Mouse (Mus musculus) kidney, postnatal 0 days (tissue): Measurements from ENCODE around the gene Agpat3. TPM values are rescaled to one million over a fixed set of nuclear protein-coding genes. Genes with fewer than 3 reads are reported as not detected.
"Not testable (repeated sequence)": the region's sequence is repeated elsewhere in the genome, so short reads cannot be mapped to it uniquely, and the experiment has no call there.

ENCODE experiments used
- ATAC-seq: fragments of 200-750 bp; cut with Nextera tagmentation; replicated peaks from 2 replicates; pipeline ENCODE4 v1.8.0; 2017; ENCODE audit warnings: low read depth, moderate number of reproducible peaks, moderate TSS enrichment, moderate library complexity; ENCODE audit not compliant: low FRiP score
- DNase-seq: peaks from one replicate; pipeline ENCODE4 v3.0.0-alpha.2; 2016; ENCODE audit warnings: low spot score
- H3K27ac ChIP-seq: fragments of 300-500 bp; sonication (generic); 2 replicates; pipeline ENCODE4 v1.5.1; 2014; ENCODE audit warnings: mild to moderate bottlenecking
- H3K27me3 ChIP-seq: fragments of 300-500 bp; sonication (generic); 2 replicates; pipeline ENCODE4 v1.6.1; 2014; ENCODE audit warnings: low read length, mixed read lengths; ENCODE audit not compliant: insufficient read depth
- H3K36me3 ChIP-seq: fragments of 300-500 bp; sonication (generic); 2 replicates; pipeline ENCODE4 v1.6.1; 2014; ENCODE audit warnings: low read length, mixed read lengths; ENCODE audit not compliant: insufficient read depth
- H3K4me1 ChIP-seq: fragments of 300-500 bp; sonication (generic); replicated peaks from 2 replicates; pipeline ENCODE4 v1.6.1; 2014; ENCODE audit warnings: antibody characterized with exemption, low read length, mixed read lengths; ENCODE audit not compliant: insufficient read depth
- H3K4me2 ChIP-seq: fragments of 300-500 bp; sonication (generic); 2 replicates; pipeline ENCODE4 v1.6.1; 2014; ENCODE audit warnings: mild to moderate bottlenecking, low read length, moderate library complexity, mixed read lengths
- H3K4me3 ChIP-seq: fragments of 300-500 bp; sonication (generic); replicated peaks from 2 replicates; pipeline ENCODE4 v1.5.1; 2014; ENCODE audit warnings: low read depth, low read length
- H3K9ac ChIP-seq: fragments of 300-500 bp; sonication (generic); 2 replicates; pipeline ENCODE4 v1.6.1; 2014; ENCODE audit warnings: low read depth, low read length
- H3K9me3 ChIP-seq: fragments of 300-500 bp; sonication (generic); replicated peaks from 2 replicates; pipeline ENCODE4 v1.6.1; 2016; ENCODE audit warnings: low read length, inconsistent platforms, mixed read lengths
- CTCF ChIP-seq: IDR thresholded peaks from 2 replicates; pipeline ENCODE4 v1.5.1; 2016; ENCODE audit warnings: antibody characterized with exemption, low read depth, mild to moderate bottlenecking, moderate library complexity
- WGBS: fragments of 180-500 bp; shearing (Covaris S2); extraction: QIAGEN DNeasy Blood & Tissue Kit; methylation state at CpG from one replicate; pipeline ENCODE4 v1.1.7; 2014; 5-methylcytosine and 5-hydroxymethylcytosine counted together
- polyA plus RNA-seq: library from polyadenylated mRNA; unstranded; fragments of >200 nt; fragmentation: Nextera tagmentation; extraction: Ambion mirVana; gene quantifications from 2 replicates; pipeline ENCODE4 v1.2.1, GENCODE M21; 2015

Gene Agpat3
- polyA plus RNA-seq, 1 experiment from 2014 or later: 144 TPM

GRCm38 (mm10) chr10:78364106-78364505 is 11.8 kb upstream of the Agpat3 start:
- H3K4me3 ChIP-seq: no peak overlapping the region
- no peak overlapping the region for H3K9ac ChIP-seq
- no peak overlapping the region for H3K4me2 ChIP-seq
- ATAC-seq (no peak), DNase-seq (no peak)
- TF ChIP-seq CTCF: no peak
- WGBS: 63% methylated on average over 2 of the region's 2 CpGs
- H3K4me1 ChIP-seq: no peaks in the 10 kb centered on the region; the same call in 1 of the 2 replicates
- H3K27ac ChIP-seq: no peak overlapping the region
- no peaks in the 10 kb centered on the region for H3K36me3 ChIP-seq
- H3K9me3 ChIP-seq: no peaks in the 10 kb centered on the region
- H3K27me3 ChIP-seq: no peaks in the 10 kb centered on the region

- TF ChIP-seq CTCF: no peak
Measured at GRCm38 (mm10) chr10:78363366-78363765, 11.1 kb upstream of the Agpat3 start.

GRCm38 (mm10) chr10:78361951-78362350 is 9.7 kb upstream of the Agpat3 start:
- Histone ChIP-seq H3K9ac (no peak overlapping the region), H3K9me3 (no peaks in the 10 kb centered on the region), H3K4me3 (no peak overlapping the region), H3K27ac (no peak overlapping the region), H3K27me3 (no peaks in the 10 kb centered on the region), H3K4me1 (no peaks in the 10 kb centered on the region), H3K4me2 (no peak overlapping the region), H3K36me3 (no peaks in the 10 kb centered on the region)
- no peak for ATAC-seq
- WGBS: 72% methylated on average over 2 of the region's 2 CpGs
- TF ChIP-seq CTCF: no peak
- DNase-seq: no peak

More at GRCm38 (mm10) chr10:78363366-78363765, 11.1 kb upstream of the Agpat3 start:
- ATAC-seq (no peak), DNase-seq (no peak)
- no peaks in the 10 kb centered on the region for H3K27me3 ChIP-seq
- H3K36me3 ChIP-seq: no peaks in the 10 kb centered on the region
- no peak overlapping the region for H3K4me3 ChIP-seq
- WGBS: 92% methylated on average over 6 of the region's 6 CpGs
- H3K27ac ChIP-seq: no peak overlapping the region
- H3K9me3 ChIP-seq: no peaks in the 10 kb centered on the region
- H3K9ac ChIP-seq: no peak overlapping the region
- no peaks in the 10 kb centered on the region; the same call in 1 of the 2 replicates for H3K4me1 ChIP-seq
- no peak overlapping the region for H3K4me2 ChIP-seq

GRCm38 (mm10) chr10:78360290-78360711 is 8.0 kb upstream of the Agpat3 start:
- no peaks in the 10 kb centered on the region for H3K36me3 ChIP-seq
- H3K4me1 ChIP-seq: no peaks in the 10 kb centered on the region
- H3K4me3 ChIP-seq: no peak overlapping the region
- no peaks in the 10 kb centered on the region for H3K9me3 ChIP-seq
- no peaks in the 10 kb centered on the region for H3K27me3 ChIP-seq
- ATAC-seq: no peak
- DNase-seq: no peak
- no peak overlapping the region for H3K4me2 ChIP-seq
- H3K27ac ChIP-seq: no peak overlapping the region
- whole genome bisulfite sequencing: 75% methylated on average over 3 of the region's 3 CpGs
- TF ChIP-seq CTCF: no peak
- H3K9ac ChIP-seq: no peak overlapping the region

GRCm38 (mm10) chr10:78358999-78359398 is 6.7 kb upstream of the Agpat3 start:
- not testable (repeated sequence) for H3K9ac ChIP-seq, H3K4me1 ChIP-seq, DNase-seq, H3K27ac ChIP-seq, H3K4me3 ChIP-seq, H3K9me3 ChIP-seq, H3K36me3 ChIP-seq, H3K4me2 ChIP-seq, ATAC-seq, H3K27me3 ChIP-seq
- 0 out of 2 replicates have a peak, but pooled peaks have one; percentile 37 for TF ChIP-seq CTCF
- WGBS: 93% methylated on average over 3 of the region's 3 CpGs

GRCm38 (mm10) chr10:78358266-78358665 is 6.0 kb upstream of the Agpat3 start:
- H3K27me3 ChIP-seq: no peaks in the 10 kb centered on the region
- no peak overlapping the region for H3K4me2 ChIP-seq
- H3K36me3 ChIP-seq: no peaks in the 10 kb centered on the region
- no peaks in the 10 kb centered on the region; the same call in 1 of the 2 replicates for H3K4me1 ChIP-seq
- TF ChIP-seq CTCF: no peak
- no peak overlapping the region for H3K9ac ChIP-seq
- no peak overlapping the region for H3K4me3 ChIP-seq
- no peaks in the 10 kb centered on the region for H3K9me3 ChIP-seq
- 89% methylated on average over 4 of the region's 4 CpGs for WGBS
- no peak for DNase-seq
- no peak for ATAC-seq
- H3K27ac ChIP-seq: no peak overlapping the region

- no peak for DNase-seq
- no peak for ATAC-seq
- Histone ChIP-seq H3K36me3 (no peaks in the 10 kb centered on the region), H3K4me2 (no peak overlapping the region), H3K4me1 (peaks cover 5% of the 10 kb centered on the region; the same call in 1 of the 2 replicates), H3K9ac (no peak overlapping the region), H3K27ac (no peak overlapping the region), H3K4me3 (no peak overlapping the region), H3K27me3 (no peaks in the 10 kb centered on the region), H3K9me3 (no peaks in the 10 kb centered on the region)
- no peak for TF ChIP-seq CTCF
- WGBS: 83% methylated on average over 5 of the region's 5 CpGs
Measured at GRCm38 (mm10) chr10:78357742-78358141, 5.5 kb upstream of the Agpat3 start.
